Mouse (Mus musculus): ENCODE measurements around the gene Serpine2.

The Serpine2 gene

GRCm38 (mm10) chr1:79815446-79815845 lies 45.5 kb downstream of the Serpine2 start:
- DNase-seq (ENCODE audit: low read depth, low spot score), result no peak

GRCm38 (mm10) chr1:79809447-79809846 lies 51.5 kb downstream of the Serpine2 start:
- no peak for DNase-seq (ENCODE audit: low read depth, low spot score)

- DNase-seq (ENCODE audit: low read depth, low spot score), result no peak
Observed at GRCm38 (mm10) chr1:79806865-79807264, 54.1 kb downstream of the Serpine2 start.

- no peak for DNase-seq (ENCODE audit: low read depth, low spot score)
Observed at GRCm38 (mm10) chr1:79803614-79804013, 57.4 kb downstream of the Serpine2 start.

- DNase-seq (ENCODE audit: low read depth, low spot score), result no peak
Observed at GRCm38 (mm10) chr1:79802858-79803427, 58.0 kb downstream of the Serpine2 start.

- DNase-seq (ENCODE audit: low read depth, low spot score), result no peak
Observed at GRCm38 (mm10) chr1:79797084-79797483, 63.9 kb downstream of the Serpine2 start.

- no peak for DNase-seq (ENCODE audit: low read depth, low spot score)
Observed at GRCm38 (mm10) chr1:79786267-79786927, 74.6 kb downstream of the Serpine2 start.

GRCm38 (mm10) chr1:79782433-79782832 lies 78.5 kb downstream of the Serpine2 start:
- DNase-seq (ENCODE audit: low read depth, low spot score), result no peak

- no peak for DNase-seq (ENCODE audit: low read depth, low spot score)
Observed at GRCm38 (mm10) chr1:79778011-79778410, 83.0 kb downstream of the Serpine2 start.

GRCm38 (mm10) chr1:79775927-79776458 lies 85.0 kb downstream of the Serpine2 start, which contains the start of the genes Mrpl44 and Wdfy1:
Gene Mrpl44, plus strand, starts transcription at chr1:79776018.
Gene Wdfy1, minus strand, starts transcription at chr1:79776143.
- DNase-seq (ENCODE audit: low read depth, low spot score), result peak; percentile 90

GRCm38 (mm10) chr1:79774164-79774780 lies 86.7 kb downstream of the Serpine2 start:
- no peak for DNase-seq (ENCODE audit: low read depth, low spot score)

GRCm38 (mm10) chr1:79768231-79768630 lies 92.7 kb downstream of the Serpine2 start:
- DNase-seq (ENCODE audit: low read depth, low spot score), result no peak

- DNase-seq (ENCODE audit: low read depth, low spot score), result no peak
Observed at GRCm38 (mm10) chr1:79764483-79764882, 96.5 kb downstream of the Serpine2 start.

- DNase-seq (ENCODE audit: low read depth, low spot score), result no peak
Observed at GRCm38 (mm10) chr1:79764031-79764430, 96.9 kb downstream of the Serpine2 start.

- no peak for DNase-seq (ENCODE audit: low read depth, low spot score)
Observed at GRCm38 (mm10) chr1:79762282-79763250, 98.4 kb downstream of the Serpine2 start.

GRCm38 (mm10) chr1:79761917-79762271 lies 99.1 kb downstream of the Serpine2 start:
- no peak for DNase-seq (ENCODE audit: low read depth, low spot score)

- DNase-seq (ENCODE audit: low read depth, low spot score), result peak; percentile 75
Observed at GRCm38 (mm10) chr1:79761106-79761916, 99.7 kb downstream of the Serpine2 start.

GRCm38 (mm10) chr1:79760656-79761055 lies 100.3 kb downstream of the Serpine2 start:
- DNase-seq (ENCODE audit: low read depth, low spot score), result no peak

- no peak for DNase-seq (ENCODE audit: low read depth, low spot score)
Observed at GRCm38 (mm10) chr1:79759436-79759972, 101.5 kb downstream of the Serpine2 start.

GRCm38 (mm10) chr1:79759006-79759405 lies 102.0 kb downstream of the Serpine2 start:
- no peak for DNase-seq (ENCODE audit: low read depth, low spot score)

Measured in embryo, embryonic 11.5 days (tissue).